Comparison of ENCODE assay signal across 8 mouse cellular contexts in genomic region chr5:150262717-150263103, GRCm38 (mm10).
DNase-seq lines count a peak whose midpoint lies in the region; ATAC-seq and TF ChIP-seq lines count a peak whose summit lies in the region.
"Had no signal": no experiment of that assay in that cellular context is flagged by ENCODE, and none has a peak within 500 bp of the region (broad histone marks: within the 10 kb centered on the region; RNA-seq: fewer than 3 reads in every experiment).

No protein-coding gene starts in this region.

- TF ChIP-seq EP300 in stomach, postnatal 0 days (optimal IDR thresholded peaks at IDR 0.05) = no peak

- H3K4me2 ChIP-seq in heart, embryonic 13.5 days = peak overlapping the region; percentile 95
- H3K4me2 ChIP-seq in stomach, postnatal 0 days (replicated peaks; ENCODE audit: low read depth) = peak overlapping the region; percentile 8
- H3K4me2 ChIP-seq in kidney, embryonic 16.5 days (replicated peaks; ENCODE audit: low read depth, low read length) = no peak overlapping the region

- no peak for TF ChIP-seq CTCF in lung, adult 2 months (IDR thresholded peaks at IDR 0.05; ENCODE audit: insufficient read depth, low read length)
- TF ChIP-seq CTCF in stomach, postnatal 0 days (IDR thresholded peaks at IDR 0.05; ENCODE audit: low read depth) = no peak

- peak; percentile 20 to 27 for DNase-seq in lung, adult 18-20 months
- DNase-seq in lung, adult 2 months = no peak
- DNase-seq in lung, postnatal 14 days = peak; percentile 12
- DNase-seq in stomach, postnatal 0 days (ENCODE audit: low spot score) = no peak
- DNase-seq in left cerebral cortex, adult 9 months (ENCODE audit: low spot score in 2 of 2) = no peak
- DNase-seq: left cerebral cortex, postnatal 4 days had no signal

- no peaks in the 10 kb centered on the region for H3K27me3 ChIP-seq in heart, embryonic 13.5 days (replicated peaks)
- no peaks in the 10 kb centered on the region for H3K27me3 ChIP-seq in stomach, postnatal 0 days (ENCODE audit: control insufficient read depth, insufficient read depth, low read length)
- no peaks in the 10 kb centered on the region for H3K27me3 ChIP-seq in kidney, embryonic 16.5 days (ENCODE audit: insufficient read depth, low read length)

- no peak overlapping the region for H3K4me3 ChIP-seq in lung, adult 2 months (replicated peaks; ENCODE audit: extremely low read depth, low read depth, low read length)
- peak overlapping the region; percentile 67 for H3K4me3 ChIP-seq in heart, embryonic 13.5 days
- H3K4me3 ChIP-seq in stomach, postnatal 0 days (ENCODE audit: low read depth, low read length) = no peak overlapping the region
- no peak overlapping the region for H3K4me3 ChIP-seq in kidney, embryonic 16.5 days (ENCODE audit: low read length)

- H3K9me3 ChIP-seq in heart, embryonic 13.5 days = no peaks in the 10 kb centered on the region
- H3K9me3 ChIP-seq in stomach, postnatal 0 days (ENCODE audit: control insufficient read depth, low read length) = no peaks in the 10 kb centered on the region
- H3K9me3 ChIP-seq in kidney, embryonic 16.5 days (ENCODE audit: low read length) = no peaks in the 10 kb centered on the region

- peaks cover 16% of the 10 kb centered on the region for H3K4me1 ChIP-seq in lung, adult 2 months (ENCODE audit: control insufficient read depth, insufficient read depth, low read length)
- peaks cover 50% of the 10 kb centered on the region for H3K4me1 ChIP-seq in heart, embryonic 13.5 days
- H3K4me1 ChIP-seq in stomach, postnatal 0 days (replicated peaks; ENCODE audit: control insufficient read depth, insufficient read depth) = 0 out of 2 replicates have a peak, but pooled peaks cover 8% of the 10 kb centered on the region
- H3K4me1 ChIP-seq in kidney, embryonic 16.5 days (ENCODE audit: insufficient read depth, low read length) = peaks cover 45% of the 10 kb centered on the region

- TF ChIP-seq POLR2A in lung, adult 2 months (IDR thresholded peaks at IDR 0.05; ENCODE audit: borderline replicate concordance, extremely low read depth, low read depth, low read length) = no peak

- peak overlapping the region; percentile 51 for H3K27ac ChIP-seq in heart, embryonic 13.5 days (replicated peaks)
- no peak overlapping the region for H3K27ac ChIP-seq in stomach, postnatal 0 days (replicated peaks)
- no peak overlapping the region for H3K27ac ChIP-seq in kidney, embryonic 16.5 days (ENCODE audit: low read length)

- WGBS in lung, adult 2 months = 21% methylated on average over 5 of the region's 5 CpGs
- 37% methylated on average over 5 of the region's 5 CpGs for WGBS in heart, embryonic 13.5 days
- 39% methylated on average over 5 of the region's 5 CpGs for whole genome bisulfite sequencing in stomach, postnatal 0 days
- 45% methylated on average over 5 of the region's 5 CpGs for WGBS in kidney, embryonic 16.5 days

- no peaks in the 10 kb centered on the region for H3K36me3 ChIP-seq in heart, embryonic 13.5 days
- no peaks in the 10 kb centered on the region for H3K36me3 ChIP-seq in stomach, postnatal 0 days (ENCODE audit: control insufficient read depth, insufficient read depth, low read length)
- no peaks in the 10 kb centered on the region for H3K36me3 ChIP-seq in kidney, embryonic 16.5 days (ENCODE audit: insufficient read depth, low read length)

- peak overlapping the region; percentile 58; the same call in 1 of the 2 replicates for H3K9ac ChIP-seq in heart, embryonic 13.5 days
- no peak overlapping the region for H3K9ac ChIP-seq in stomach, postnatal 0 days (ENCODE audit: low read length)
- no peak overlapping the region for H3K9ac ChIP-seq in kidney, embryonic 16.5 days (replicated peaks; ENCODE audit: low read length)

- no peak for ATAC-seq in heart, embryonic 13.5 days (ENCODE audit: extremely low read depth, insufficient number of reproducible peaks, low FRiP score, low TSS enrichment)
- ATAC-seq in stomach, postnatal 0 days (ENCODE audit: low FRiP score, low TSS enrichment) = 0 out of 2 replicates have a peak, but pooled peaks have one; percentile 30
- ATAC-seq in kidney, embryonic 16.5 days (ENCODE audit: low FRiP score, low TSS enrichment) = no peak

Comparison
In these comparisons a context has a peak if more than half of its experiments do, and no peak if none do; other contexts are left out.
1. DNase-seq: peak in lung, adult 18-20 months (2 of 2) and lung, postnatal 14 days (single experiment); none in lung, adult 2 months (single experiment), stomach, postnatal 0 days (single experiment) and left cerebral cortex, adult 9 months (0 of 2).